Mouse (Mus musculus): ENCODE data around the gene Cfap43.

Cfap43 gene

DNA sequence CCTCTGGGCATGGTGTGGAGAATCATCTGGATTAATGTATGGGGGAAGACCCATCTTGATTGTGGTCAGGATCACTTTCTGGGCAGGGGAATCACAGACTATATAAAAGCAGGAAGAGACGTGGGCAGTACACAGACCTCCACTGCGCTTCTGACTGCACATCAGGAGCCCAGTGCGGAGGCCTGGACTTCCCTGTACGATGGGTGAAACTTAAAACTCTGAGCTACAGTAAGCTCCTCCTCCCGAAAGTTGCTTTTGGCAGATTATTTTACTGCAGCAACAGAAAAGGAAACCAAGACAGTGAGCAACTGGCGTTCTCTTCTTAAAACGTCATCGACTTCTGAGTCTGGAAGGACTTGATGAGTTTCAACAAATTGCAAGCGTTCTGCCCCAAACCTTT lies 164.2 kb downstream of the Cfap43 start:
- in situ Hi-C loops (cut with MboI; ENCODE audit: low pct_unique_long_range_greater_than_20kb in 1 of 2, low sequenced_read_pairs in 2 of 2, unreplicated experiment in 1 of 2): no loop called here

DNA sequence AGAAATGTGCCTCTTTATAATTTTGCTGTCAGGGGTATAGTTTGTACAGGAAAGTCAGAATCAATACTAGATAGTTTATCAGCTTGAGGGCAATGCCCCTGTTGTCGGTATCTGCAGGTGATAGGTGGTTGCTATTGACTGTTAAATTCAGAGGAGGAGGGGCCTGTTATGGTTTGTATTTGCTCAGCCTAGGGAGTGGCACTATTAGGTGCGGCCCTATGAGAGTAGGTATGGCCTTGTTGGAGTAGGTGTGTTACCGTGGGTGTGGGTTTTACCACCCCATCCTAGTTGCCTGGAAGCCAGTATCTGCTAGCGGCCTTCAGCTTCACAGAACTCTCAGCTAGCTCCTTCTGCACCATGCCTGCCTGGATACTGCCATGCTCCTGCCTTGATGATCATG lies 165.2 kb downstream of the Cfap43 start:
- in situ Hi-C loops (cut with MboI; ENCODE audit: low pct_unique_long_range_greater_than_20kb in 1 of 2, low sequenced_read_pairs in 2 of 2, unreplicated experiment in 1 of 2): no loop called here

DNA sequence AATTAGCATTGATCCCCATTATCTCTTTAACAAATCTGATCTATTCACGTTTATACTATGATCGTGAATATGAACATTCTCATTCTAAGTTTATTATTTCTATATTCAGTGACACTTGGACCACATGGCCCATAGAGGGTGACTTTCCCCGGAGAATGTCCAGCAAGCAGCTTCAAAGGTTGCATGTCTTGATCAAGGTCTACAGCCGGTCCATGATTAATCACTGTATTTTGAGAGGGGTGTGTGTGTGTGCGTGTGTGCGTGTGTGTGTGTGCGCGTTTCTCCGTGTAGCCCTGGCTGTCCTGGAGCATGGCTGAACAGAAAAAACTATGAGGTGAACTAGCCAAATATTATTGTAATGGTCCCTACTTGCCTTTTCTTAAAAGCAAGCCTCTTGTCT lies 166.6 kb downstream of the Cfap43 start:
- in situ Hi-C loops (cut with MboI; ENCODE audit: low pct_unique_long_range_greater_than_20kb in 1 of 2, low sequenced_read_pairs in 2 of 2, unreplicated experiment in 1 of 2): no loop called here

GRCm38 (mm10) chr19:47750391-47750790 lies 168.7 kb downstream of the Cfap43 start:
- in situ Hi-C loops (cut with MboI; ENCODE audit: low pct_unique_long_range_greater_than_20kb in 1 of 2, low sequenced_read_pairs in 2 of 2, unreplicated experiment in 1 of 2): no loop called here

DNA sequence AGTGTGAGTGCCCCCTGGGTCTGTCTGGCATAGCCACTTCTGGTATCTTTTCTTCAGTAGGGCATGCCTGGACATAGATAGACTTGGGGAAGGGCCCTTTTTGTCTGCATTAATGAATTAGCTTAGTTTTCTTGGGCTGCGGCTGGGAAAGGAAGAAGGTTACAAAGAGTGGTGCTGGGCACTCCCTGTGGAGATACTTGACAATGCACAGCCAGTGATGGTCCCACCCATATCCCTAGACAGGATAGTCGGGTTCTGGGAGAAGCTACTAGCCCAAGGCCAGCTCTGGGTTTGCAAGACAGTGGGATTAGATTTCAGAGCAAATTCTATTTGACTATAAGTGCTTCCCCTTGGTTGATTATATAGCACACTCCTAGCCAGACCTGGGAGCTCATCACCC lies 170.1 kb downstream of the Cfap43 start:
- in situ Hi-C loops (cut with MboI; ENCODE audit: low pct_unique_long_range_greater_than_20kb in 1 of 2, low sequenced_read_pairs in 2 of 2, unreplicated experiment in 1 of 2): no loop called here

- in situ Hi-C loops (cut with MboI; ENCODE audit: low pct_unique_long_range_greater_than_20kb in 1 of 2, low sequenced_read_pairs in 2 of 2, unreplicated experiment in 1 of 2): no loop called here
Observed at GRCm38 (mm10) chr19:47747072-47747471, 172.0 kb downstream of the Cfap43 start.

- in situ Hi-C loops (cut with MboI; ENCODE audit: low pct_unique_long_range_greater_than_20kb in 1 of 2, low sequenced_read_pairs in 2 of 2, unreplicated experiment in 1 of 2): no loop called here
Observed at GRCm38 (mm10) chr19:47731931-47732330, 187.2 kb downstream of the Cfap43 start.

GRCm38 (mm10) chr19:47731071-47731881 lies 187.8 kb downstream of the Cfap43 start, which contains the start of gene Sfr1:
Gene Sfr1, plus strand, starts transcription at chr19:47731682.
- in situ Hi-C loops (cut with MboI; ENCODE audit: low pct_unique_long_range_greater_than_20kb in 1 of 2, low sequenced_read_pairs in 2 of 2, unreplicated experiment in 1 of 2): no loop called here

- in situ Hi-C loops (cut with MboI; ENCODE audit: low pct_unique_long_range_greater_than_20kb in 1 of 2, low sequenced_read_pairs in 2 of 2, unreplicated experiment in 1 of 2): no loop called here
Observed at GRCm38 (mm10) chr19:47730691-47731070, 188.4 kb downstream of the Cfap43 start.

GRCm38 (mm10) chr19:47725643-47726140 lies 193.4 kb downstream of the Cfap43 start:
- in situ Hi-C loops (cut with MboI; ENCODE audit: low pct_unique_long_range_greater_than_20kb in 1 of 2, low sequenced_read_pairs in 2 of 2, unreplicated experiment in 1 of 2): no loop called here

DNA sequence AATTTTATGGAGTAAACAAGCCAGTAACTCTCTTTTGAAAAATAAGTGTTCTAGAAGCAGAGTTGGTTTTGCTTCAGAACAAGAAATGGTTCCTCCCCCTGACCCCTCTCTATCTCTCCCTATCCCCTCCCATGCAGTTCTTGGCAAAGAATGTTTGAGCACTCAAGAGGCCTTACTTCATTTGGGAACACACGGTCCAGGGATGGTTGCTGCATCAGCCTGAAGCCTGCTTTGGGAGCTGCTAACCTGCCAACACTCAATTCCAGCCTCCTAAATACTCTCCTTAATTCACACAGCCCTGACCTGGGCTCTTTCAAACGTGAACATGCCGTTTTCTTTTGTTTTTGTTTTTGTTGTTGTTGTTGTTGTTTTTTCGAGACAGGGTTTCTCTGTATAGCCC lies 194.2 kb downstream of the Cfap43 start:
- in situ Hi-C loops (cut with MboI; ENCODE audit: low pct_unique_long_range_greater_than_20kb in 1 of 2, low sequenced_read_pairs in 2 of 2, unreplicated experiment in 1 of 2): no loop called here

- in situ Hi-C loops (cut with MboI; ENCODE audit: low pct_unique_long_range_greater_than_20kb in 1 of 2, low sequenced_read_pairs in 2 of 2, unreplicated experiment in 1 of 2): no loop called here
Observed at GRCm38 (mm10) chr19:47722471-47722870, 196.6 kb downstream of the Cfap43 start.

DNA sequence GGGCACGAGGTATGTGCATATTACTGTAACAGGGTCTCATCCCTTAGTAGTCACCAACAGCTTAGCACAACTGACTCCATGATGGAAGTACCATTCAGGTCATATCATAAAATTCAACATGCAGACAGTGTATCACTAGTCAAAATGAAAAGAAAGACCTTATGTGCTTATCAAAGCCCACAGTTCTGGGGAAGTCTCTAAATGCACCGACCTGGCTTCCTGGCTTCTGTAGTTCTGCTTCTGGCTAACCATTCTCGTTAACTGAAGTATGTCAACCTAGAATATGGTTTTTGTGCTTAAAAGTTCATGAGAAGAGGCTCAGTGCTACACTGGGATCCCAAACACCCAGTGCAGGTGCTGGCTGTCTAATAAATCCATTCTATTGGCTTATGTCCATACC lies 199.9 kb downstream of the Cfap43 start:
- in situ Hi-C loops (cut with MboI; ENCODE audit: low pct_unique_long_range_greater_than_20kb in 1 of 2, low sequenced_read_pairs in 2 of 2, unreplicated experiment in 1 of 2): no loop called here

DNA sequence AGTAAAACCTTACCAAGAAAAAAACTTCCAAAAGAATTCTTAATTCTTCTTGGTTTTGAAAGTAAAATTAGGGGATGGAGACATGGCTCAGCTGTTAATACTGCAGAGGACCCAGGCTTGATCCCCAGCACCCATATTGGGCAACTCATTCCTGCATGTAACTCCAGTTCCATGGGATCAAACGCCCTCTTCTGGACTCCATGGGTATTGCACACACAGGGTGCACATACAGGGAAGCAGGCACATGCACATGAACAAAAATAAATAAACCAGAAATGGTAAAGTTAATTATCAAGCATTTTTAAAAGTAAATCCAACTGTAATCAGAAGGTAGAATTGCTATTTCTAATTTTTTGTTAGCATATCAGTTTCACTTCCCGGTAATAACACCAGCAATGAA lies 202.9 kb downstream of the Cfap43 start:
- in situ Hi-C loops (cut with MboI; ENCODE audit: low pct_unique_long_range_greater_than_20kb in 1 of 2, low sequenced_read_pairs in 2 of 2, unreplicated experiment in 1 of 2): no loop called here

GRCm38 (mm10) chr19:47713457-47713856 lies 205.6 kb downstream of the Cfap43 start:
- in situ Hi-C loops (cut with MboI; ENCODE audit: low pct_unique_long_range_greater_than_20kb in 1 of 2, low sequenced_read_pairs in 2 of 2, unreplicated experiment in 1 of 2): no loop called here

GRCm38 (mm10) chr19:47710376-47710775 lies 208.7 kb downstream of the Cfap43 start:
- in situ Hi-C loops (cut with MboI; ENCODE audit: low pct_unique_long_range_greater_than_20kb in 1 of 2, low sequenced_read_pairs in 2 of 2, unreplicated experiment in 1 of 2): no loop called here

GRCm38 (mm10) chr19:47705772-47706309 lies 213.2 kb downstream of the Cfap43 start:
- in situ Hi-C loops (cut with MboI; ENCODE audit: low pct_unique_long_range_greater_than_20kb in 1 of 2, low sequenced_read_pairs in 2 of 2, unreplicated experiment in 1 of 2): no loop called here

GRCm38 (mm10) chr19:47705080-47705771 lies 213.9 kb downstream of the Cfap43 start:
- in situ Hi-C loops (cut with MboI; ENCODE audit: low pct_unique_long_range_greater_than_20kb in 1 of 2, low sequenced_read_pairs in 2 of 2, unreplicated experiment in 1 of 2): no loop called here

DNA sequence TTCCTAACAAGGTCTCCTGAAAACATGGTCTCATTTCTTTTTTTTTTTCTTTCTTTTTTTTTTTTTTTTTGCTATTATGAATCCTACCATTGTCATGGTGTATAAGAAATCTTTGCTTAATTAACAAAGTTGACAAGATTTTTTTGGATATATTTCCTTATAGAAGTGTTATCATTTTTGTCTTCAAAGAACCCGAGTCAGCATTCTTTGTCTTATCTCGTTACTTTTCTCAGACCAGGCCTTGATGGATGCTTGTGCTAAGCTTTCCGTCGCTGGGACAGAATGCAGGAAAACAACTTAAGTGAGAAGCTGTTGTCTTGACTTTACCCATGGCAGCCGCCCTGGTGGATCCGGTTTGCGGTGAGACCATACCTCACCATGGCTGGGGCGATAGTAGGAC lies 218.6 kb downstream of the Cfap43 start:
- in situ Hi-C loops (cut with MboI; ENCODE audit: low pct_unique_long_range_greater_than_20kb in 1 of 2, low sequenced_read_pairs in 2 of 2, unreplicated experiment in 1 of 2): no loop called here

Measured in mouse embryonic stem cell (cell line).